Mouse (Mus musculus): ENCODE results near the gene Slc16a8. TPM values are rescaled to one million over a fixed set of nuclear protein-coding genes. Genes with fewer than 3 reads are reported as not detected.

The Slc16a8 gene
- polyA plus RNA-seq, 1 experiment from 2014 or later: not detected

DNA sequence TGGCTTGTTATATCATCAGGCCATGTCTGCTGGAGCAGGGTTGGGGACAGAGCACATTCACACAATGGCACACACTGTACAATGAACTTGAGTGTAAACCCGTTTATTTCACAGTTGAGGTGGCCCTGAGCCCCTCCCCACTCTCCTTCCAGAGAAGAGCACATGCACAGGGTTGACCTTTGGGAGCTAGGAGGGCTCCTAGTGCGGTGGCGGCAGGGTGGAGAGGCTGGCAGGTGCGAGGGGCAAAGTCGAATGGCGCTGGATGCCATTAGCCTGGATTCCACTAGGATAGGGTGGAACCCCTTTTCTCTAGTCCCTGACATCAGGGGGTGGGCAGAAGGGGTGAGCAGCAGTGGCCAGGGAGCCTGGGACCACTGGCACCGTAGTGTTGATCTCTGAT, 31.6 kb upstream of the Slc16a8 start:
- no peaks in the 10 kb centered on the region for H3K36me3 ChIP-seq (ENCODE audit: control insufficient read depth, insufficient read depth, low read length)
- DNase-seq (ENCODE audit: low spot score) (no peak), ATAC-seq (ENCODE audit: insufficient read depth, low FRiP score, low TSS enrichment) (no peak)
- no peaks in the 10 kb centered on the region for H3K27me3 ChIP-seq (ENCODE audit: control insufficient read depth, insufficient read depth, low read length)
- no peaks in the 10 kb centered on the region for H3K4me1 ChIP-seq (ENCODE audit: control insufficient read depth, insufficient read depth, low read length)
- H3K9me3 ChIP-seq (ENCODE audit: control insufficient read depth, low read length): no peaks in the 10 kb centered on the region
- WGBS: 90% methylated on average over 7 of the region's 7 CpGs
- H3K9ac ChIP-seq (ENCODE audit: low read length): no peak overlapping the region
- H3K27ac ChIP-seq (ENCODE audit: low read depth, low read length): no peak overlapping the region
- no peak overlapping the region for H3K4me2 ChIP-seq (ENCODE audit: low read depth)
- no peak overlapping the region for H3K4me3 ChIP-seq (ENCODE audit: low read depth, low read length)

DNA sequence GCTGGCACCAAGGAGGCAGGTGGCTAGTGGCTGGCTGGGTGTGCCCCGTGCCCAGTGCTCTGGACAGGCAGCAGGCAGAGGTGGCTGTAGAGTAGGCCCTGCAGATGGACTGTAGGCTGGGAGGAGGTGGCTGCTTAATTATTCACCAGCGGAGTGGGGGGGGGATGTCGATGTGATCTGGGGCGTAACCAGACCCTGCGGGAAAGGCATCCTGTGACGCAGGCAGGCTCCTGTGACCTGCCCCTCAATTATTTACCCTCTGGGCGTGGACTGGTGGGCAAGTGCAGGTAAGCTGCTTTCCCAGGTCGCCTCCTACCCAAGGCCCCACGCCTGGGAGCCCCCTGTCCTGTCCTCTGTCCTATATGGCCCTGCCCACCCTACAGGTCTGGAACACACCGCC, 30.8 kb upstream of the Slc16a8 start, which contains the start of gene Baiap2l2:
TSS of gene Baiap2l2 (minus strand) at position 139 of the 400 bp plus-strand sequence.
- H3K9me3 ChIP-seq (ENCODE audit: control insufficient read depth, low read length): no peaks in the 10 kb centered on the region
- H3K4me2 ChIP-seq (ENCODE audit: low read depth): no peak within 1 kb of the TSS
- H3K4me1 ChIP-seq (ENCODE audit: control insufficient read depth, insufficient read depth, low read length): no peaks in the 10 kb centered on the region
- H3K4me3 ChIP-seq (ENCODE audit: low read depth, low read length): no peak within 1 kb of the TSS
- ATAC-seq (ENCODE audit: insufficient read depth, low FRiP score, low TSS enrichment) (no peak), DNase-seq (ENCODE audit: low spot score) (no peak)
- 75% methylated on average over 10 of the region's 10 CpGs for WGBS
- H3K27me3 ChIP-seq (ENCODE audit: control insufficient read depth, insufficient read depth, low read length): no peaks in the 10 kb centered on the region
- no peak within 1 kb of the TSS for H3K9ac ChIP-seq (ENCODE audit: low read length)
- H3K36me3 ChIP-seq (ENCODE audit: control insufficient read depth, insufficient read depth, low read length): no peaks in the 10 kb centered on the region
- H3K27ac ChIP-seq (ENCODE audit: low read depth, low read length): no peak within 1 kb of the TSS

DNA sequence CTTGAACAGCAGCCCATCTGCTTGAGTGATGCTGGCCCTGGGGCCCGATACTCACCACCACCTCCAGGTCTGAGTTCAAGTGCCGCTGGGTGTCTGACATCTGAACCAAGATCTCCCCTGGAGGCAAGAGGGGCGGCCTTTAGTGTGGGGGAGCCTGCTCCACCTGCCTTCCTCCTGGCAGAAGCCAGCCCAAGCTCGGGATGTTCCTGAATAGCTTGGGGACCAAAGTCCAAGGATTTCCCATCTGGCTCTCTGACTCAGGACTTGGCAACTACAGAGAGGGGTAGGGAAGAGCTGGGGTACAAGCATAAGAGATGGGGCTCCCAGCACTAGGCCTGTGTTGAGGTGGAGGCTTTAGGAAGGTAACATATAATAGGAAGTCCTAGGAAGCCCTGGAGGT, 28.8 kb upstream of the Slc16a8 start:
- H3K9ac ChIP-seq (ENCODE audit: low read length): no peak overlapping the region
- 89% methylated on average over 4 of the region's 4 CpGs for WGBS
- H3K27me3 ChIP-seq (ENCODE audit: control insufficient read depth, insufficient read depth, low read length): no peaks in the 10 kb centered on the region
- ATAC-seq (ENCODE audit: insufficient read depth, low FRiP score, low TSS enrichment): no peak
- H3K4me1 ChIP-seq (ENCODE audit: control insufficient read depth, insufficient read depth, low read length): no peaks in the 10 kb centered on the region
- H3K36me3 ChIP-seq (ENCODE audit: control insufficient read depth, insufficient read depth, low read length): no peaks in the 10 kb centered on the region
- no peak for DNase-seq (ENCODE audit: low spot score)
- H3K9me3 ChIP-seq (ENCODE audit: control insufficient read depth, low read length): no peaks in the 10 kb centered on the region
- H3K4me2 ChIP-seq (ENCODE audit: low read depth): no peak overlapping the region
- no peak overlapping the region for H3K4me3 ChIP-seq (ENCODE audit: low read depth, low read length)
- H3K27ac ChIP-seq (ENCODE audit: low read depth, low read length): no peak overlapping the region

DNA sequence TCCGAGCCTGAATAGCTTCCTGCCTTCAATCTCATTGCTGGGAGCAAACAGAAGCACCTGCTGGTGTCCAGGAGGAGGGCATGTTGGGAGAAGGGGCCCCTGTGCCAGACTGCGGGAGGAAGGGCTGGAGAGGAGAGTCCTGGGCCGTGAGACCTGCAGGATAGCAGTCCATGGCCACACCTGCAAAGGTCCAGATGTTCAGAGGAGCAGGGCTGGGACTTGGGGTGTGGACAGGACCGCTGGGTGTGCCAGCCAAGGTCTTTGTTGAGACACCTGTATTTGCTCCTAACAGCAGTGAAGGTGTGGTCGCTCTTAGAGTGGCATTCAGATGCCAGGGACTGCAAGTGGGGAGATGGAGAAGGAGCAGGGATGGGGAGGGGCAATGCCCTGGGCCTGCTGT, 27.9 kb upstream of the Slc16a8 start:
- no peak for ATAC-seq (ENCODE audit: insufficient read depth, low FRiP score, low TSS enrichment)

DNA sequence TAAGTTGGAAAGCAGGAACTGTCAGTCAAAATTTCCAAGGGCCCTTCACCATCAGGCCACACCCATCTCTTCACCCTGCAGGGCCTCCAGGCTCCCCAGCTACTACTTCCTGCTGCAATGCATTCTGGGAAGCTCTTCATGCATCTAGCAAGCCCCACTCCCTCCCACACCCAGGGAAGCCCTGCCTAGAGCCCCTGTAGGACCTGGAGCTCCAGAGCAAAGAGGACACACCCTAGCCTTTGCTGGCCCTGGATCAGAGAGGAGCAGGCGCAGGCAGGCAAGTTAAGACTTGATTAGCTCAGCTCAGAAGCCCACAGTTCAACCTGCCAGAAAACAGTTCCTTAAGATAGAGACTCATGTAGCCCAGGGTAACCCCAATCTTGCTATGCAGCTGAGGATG, 26.8 kb upstream of the Slc16a8 start:
- ATAC-seq (ENCODE audit: insufficient read depth, low FRiP score, low TSS enrichment) (no peak), DNase-seq (ENCODE audit: low spot score) (no peak)
- no peak overlapping the region for H3K4me3 ChIP-seq (ENCODE audit: low read depth, low read length)
- H3K9ac ChIP-seq (ENCODE audit: low read length): no peak overlapping the region
- H3K4me2 ChIP-seq (ENCODE audit: low read depth): no peak overlapping the region
- 96% methylated on average over 1 of the region's 1 CpGs for WGBS
- H3K36me3 ChIP-seq (ENCODE audit: control insufficient read depth, insufficient read depth, low read length): no peaks in the 10 kb centered on the region
- no peaks in the 10 kb centered on the region for H3K27me3 ChIP-seq (ENCODE audit: control insufficient read depth, insufficient read depth, low read length)
- no peaks in the 10 kb centered on the region for H3K9me3 ChIP-seq (ENCODE audit: control insufficient read depth, low read length)
- H3K27ac ChIP-seq (ENCODE audit: low read depth, low read length): no peak overlapping the region
- H3K4me1 ChIP-seq (ENCODE audit: control insufficient read depth, insufficient read depth, low read length): no peaks in the 10 kb centered on the region

More for the DNA sequence above, 27.9 kb upstream of the Slc16a8 start:
- Histone ChIP-seq H3K4me3 (ENCODE audit: low read depth, low read length) (no peak overlapping the region), H3K36me3 (ENCODE audit: control insufficient read depth, insufficient read depth, low read length) (no peaks in the 10 kb centered on the region), H3K27ac (ENCODE audit: low read depth, low read length) (no peak overlapping the region), H3K9ac (ENCODE audit: low read length) (no peak overlapping the region), H3K9me3 (ENCODE audit: control insufficient read depth, low read length) (no peaks in the 10 kb centered on the region), H3K27me3 (ENCODE audit: control insufficient read depth, insufficient read depth, low read length) (no peaks in the 10 kb centered on the region), H3K4me2 (ENCODE audit: low read depth) (no peak overlapping the region), H3K4me1 (ENCODE audit: control insufficient read depth, insufficient read depth, low read length) (no peaks in the 10 kb centered on the region)
- 81% methylated on average over 5 of the region's 5 CpGs for WGBS
- no peak for DNase-seq (ENCODE audit: low spot score)

DNA sequence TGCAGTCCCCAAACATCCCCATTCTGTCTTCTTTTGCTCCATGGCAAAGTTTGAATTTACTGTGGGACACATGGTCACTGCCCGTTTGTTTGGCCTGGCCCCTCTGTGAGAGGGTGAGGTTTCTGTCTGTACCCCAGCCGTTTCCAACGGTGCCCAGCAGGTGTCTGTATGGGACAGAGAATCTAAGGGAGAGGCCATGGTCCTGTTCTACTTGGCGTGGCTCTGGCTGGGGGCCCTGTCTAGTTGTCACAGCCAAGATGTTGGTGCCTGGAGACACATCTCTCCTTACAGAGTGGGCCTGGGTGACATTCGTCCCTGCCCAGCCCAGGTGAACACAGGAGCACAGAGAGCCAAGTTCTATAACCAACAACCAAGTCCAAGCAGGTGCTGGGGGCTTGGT, 26.3 kb upstream of the Slc16a8 start:
- DNase-seq (ENCODE audit: low spot score) (no peak), ATAC-seq (ENCODE audit: insufficient read depth, low FRiP score, low TSS enrichment) (no peak)
- H3K27me3 ChIP-seq (ENCODE audit: control insufficient read depth, insufficient read depth, low read length): no peaks in the 10 kb centered on the region
- H3K9me3 ChIP-seq (ENCODE audit: control insufficient read depth, low read length): no peaks in the 10 kb centered on the region
- no peak overlapping the region for H3K9ac ChIP-seq (ENCODE audit: low read length)
- H3K4me1 ChIP-seq (ENCODE audit: control insufficient read depth, insufficient read depth, low read length): no peaks in the 10 kb centered on the region
- H3K4me3 ChIP-seq (ENCODE audit: low read depth, low read length): no peak overlapping the region
- no peak overlapping the region for H3K27ac ChIP-seq (ENCODE audit: low read depth, low read length)
- H3K4me2 ChIP-seq (ENCODE audit: low read depth): no peak overlapping the region
- H3K36me3 ChIP-seq (ENCODE audit: control insufficient read depth, insufficient read depth, low read length): no peaks in the 10 kb centered on the region
- WGBS: 65% methylated on average over 5 of the region's 5 CpGs

DNA sequence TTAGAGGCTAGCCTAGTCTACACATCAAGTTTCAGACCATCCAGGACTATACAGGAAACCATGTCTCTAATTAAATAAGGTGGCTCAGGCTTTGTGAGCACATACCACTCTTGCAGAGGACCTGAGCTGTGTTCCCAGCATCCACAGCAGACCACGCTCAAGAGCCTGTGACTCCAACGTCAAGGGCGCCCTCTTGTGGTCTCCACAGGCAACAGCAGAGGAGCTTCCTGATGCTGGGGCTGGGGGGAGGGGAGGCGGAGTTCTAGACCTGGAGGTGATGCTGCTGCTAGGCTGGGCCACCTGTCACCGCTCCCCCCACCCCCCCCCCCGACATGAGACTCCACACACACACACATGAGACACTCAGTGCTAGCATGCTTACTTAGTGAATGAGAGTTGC, 25.6 kb upstream of the Slc16a8 start:
- no peak for DNase-seq (ENCODE audit: low spot score)
- H3K27me3 ChIP-seq (ENCODE audit: control insufficient read depth, insufficient read depth, low read length): no peaks in the 10 kb centered on the region

DNA sequence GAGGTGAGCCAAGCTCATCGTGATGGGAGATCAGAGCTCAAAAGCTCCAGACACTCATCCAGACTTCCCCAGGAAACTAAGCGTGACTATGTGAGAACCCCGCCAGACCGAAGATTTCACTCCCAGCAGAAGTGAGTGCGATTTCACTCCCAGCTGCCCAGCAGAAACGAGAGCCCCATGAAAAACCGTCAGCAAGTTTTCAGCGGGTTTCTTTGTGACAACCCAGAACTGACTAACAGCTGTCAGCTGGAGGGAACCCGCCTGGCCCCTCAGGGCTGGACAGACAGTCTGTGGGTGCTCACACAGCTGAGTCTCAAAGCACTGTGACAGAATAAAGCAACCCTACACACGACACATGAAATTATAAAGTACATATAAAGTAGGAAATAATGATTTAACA, 23.2 kb upstream of the Slc16a8 start:
- no peak for ATAC-seq (ENCODE audit: insufficient read depth, low FRiP score, low TSS enrichment)
- Histone ChIP-seq H3K36me3 (ENCODE audit: control insufficient read depth, insufficient read depth, low read length) (no peaks in the 10 kb centered on the region), H3K9me3 (ENCODE audit: control insufficient read depth, low read length) (no peaks in the 10 kb centered on the region), H3K9ac (ENCODE audit: low read length) (no peak overlapping the region), H3K4me2 (ENCODE audit: low read depth) (no peak overlapping the region), H3K4me1 (ENCODE audit: control insufficient read depth, insufficient read depth, low read length) (no peaks in the 10 kb centered on the region), H3K27me3 (ENCODE audit: control insufficient read depth, insufficient read depth, low read length) (no peaks in the 10 kb centered on the region), H3K27ac (ENCODE audit: low read depth, low read length) (no peak overlapping the region), H3K4me3 (ENCODE audit: low read depth, low read length) (no peak overlapping the region)
- WGBS: 73% methylated on average over 10 of the region's 10 CpGs
- no peak for DNase-seq (ENCODE audit: low spot score)

More for the DNA sequence above, 25.6 kb upstream of the Slc16a8 start:
- 21% methylated on average over 6 of the region's 6 CpGs for WGBS
- no peak overlapping the region for H3K4me2 ChIP-seq (ENCODE audit: low read depth)
- no peaks in the 10 kb centered on the region for H3K36me3 ChIP-seq (ENCODE audit: control insufficient read depth, insufficient read depth, low read length)
- no peaks in the 10 kb centered on the region for H3K4me1 ChIP-seq (ENCODE audit: control insufficient read depth, insufficient read depth, low read length)
- ATAC-seq (ENCODE audit: insufficient read depth, low FRiP score, low TSS enrichment): no peak
- no peak overlapping the region for H3K9ac ChIP-seq (ENCODE audit: low read length)
- no peak overlapping the region for H3K27ac ChIP-seq (ENCODE audit: low read depth, low read length)
- H3K9me3 ChIP-seq (ENCODE audit: control insufficient read depth, low read length): no peaks in the 10 kb centered on the region
- H3K4me3 ChIP-seq (ENCODE audit: low read depth, low read length): no peak overlapping the region

DNA sequence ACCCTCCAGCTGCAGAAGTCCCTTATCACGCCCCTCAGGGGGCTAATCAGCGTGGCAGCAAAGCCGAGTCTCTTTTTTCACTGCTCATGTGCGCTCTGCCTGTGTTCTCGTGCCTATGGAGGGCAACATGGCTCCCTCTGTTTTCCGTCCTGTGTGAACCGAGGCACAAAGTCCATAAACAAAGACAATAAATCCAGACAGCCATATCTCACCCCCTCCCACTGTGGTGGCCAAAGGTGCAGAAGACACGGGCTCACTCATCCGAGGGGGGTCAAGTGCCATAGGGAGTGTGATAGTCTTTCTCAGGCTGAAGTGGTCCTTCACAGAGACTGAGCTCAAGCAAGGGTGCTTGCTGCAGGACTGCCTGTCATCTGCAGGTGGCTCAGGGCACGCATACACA, 18.5 kb upstream of the Slc16a8 start:
- Histone ChIP-seq H3K4me3 (ENCODE audit: low read depth, low read length) (no peak overlapping the region), H3K9me3 (ENCODE audit: control insufficient read depth, low read length) (no peaks in the 10 kb centered on the region), H3K4me2 (ENCODE audit: low read depth) (no peak overlapping the region), H3K4me1 (ENCODE audit: control insufficient read depth, insufficient read depth, low read length) (peaks cover 5% of the 10 kb centered on the region; the same call in 1 of the 2 replicates), H3K27me3 (ENCODE audit: control insufficient read depth, insufficient read depth, low read length) (no peaks in the 10 kb centered on the region), H3K36me3 (ENCODE audit: control insufficient read depth, insufficient read depth, low read length) (no peaks in the 10 kb centered on the region), H3K9ac (ENCODE audit: low read length) (no peak overlapping the region), H3K27ac (ENCODE audit: low read depth, low read length) (no peak overlapping the region)
- ATAC-seq (ENCODE audit: insufficient read depth, low FRiP score, low TSS enrichment) (no peak), DNase-seq (ENCODE audit: low spot score) (no peak)
- WGBS: 49% methylated on average over 10 of the region's 10 CpGs
